Mouse (Mus musculus): ENCODE results near the gene Nqo2.

DNA sequence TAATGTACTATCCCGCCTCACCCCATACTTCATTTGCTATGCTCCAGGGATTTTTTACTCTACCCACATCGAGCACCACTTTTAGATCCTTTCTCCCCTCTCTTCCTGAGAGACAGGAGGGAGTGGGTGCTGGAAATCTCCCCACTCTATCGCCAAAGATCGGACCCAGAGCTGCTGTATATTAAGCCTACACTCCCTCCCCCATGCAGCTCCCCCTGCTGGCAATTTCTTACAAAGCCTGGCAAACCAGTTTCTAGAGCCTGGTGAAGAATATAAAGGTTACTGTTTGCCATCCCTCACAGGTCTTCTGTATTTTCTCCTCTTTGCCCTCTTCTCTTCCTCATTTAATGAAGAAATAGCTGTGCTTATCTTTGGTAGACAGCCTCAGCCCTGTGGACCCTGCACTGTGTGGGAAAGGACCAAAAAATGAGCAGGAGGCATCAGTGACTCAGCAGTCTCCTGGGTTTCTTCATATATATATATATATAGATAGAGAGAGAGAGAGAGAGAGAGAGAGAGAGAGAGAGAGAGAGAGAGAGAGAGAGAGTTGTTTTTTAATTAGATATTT, 22.2 kb upstream of the Nqo2 start:
- TF ChIP-seq POLR2A (IDR thresholded peaks at IDR 0.05; ENCODE audit: borderline replicate concordance, extremely low read depth, low read depth, low read length) = no peak
- peak; percentile 55 for TF ChIP-seq CTCF (IDR thresholded peaks at IDR 0.05; ENCODE audit: insufficient read depth, low read length)

Data from lung, adult 2 months (tissue).